20 mouse cellular contexts compared by ENCODE assay signal in genomic region chr2:70083444-70084020, GRCm38 (mm10). TPM values are rescaled to one million over a fixed set of nuclear protein-coding genes. Genes with fewer than 3 reads are reported as not detected.
DNase-seq lines count a peak whose midpoint lies in the region; ATAC-seq and TF ChIP-seq lines count a peak whose summit lies in the region.
"Had no signal": no experiment of that assay in that cellular context is flagged by ENCODE, and none has a peak within 500 bp of the region (broad histone marks: within the 10 kb centered on the region; RNA-seq: fewer than 3 reads in every experiment).

No protein-coding gene starts in this region.

- no peaks in the 10 kb centered on the region for H3K36me3 ChIP-seq in heart, embryonic 10.5 days
- no peaks in the 10 kb centered on the region for H3K36me3 ChIP-seq in intestine, embryonic 16.5 days (ENCODE audit: control insufficient read depth, insufficient read depth, low read length)
- H3K36me3 ChIP-seq in stomach, embryonic 15.5 days = no peaks in the 10 kb centered on the region
- H3K36me3 ChIP-seq: embryonic facial prominence, embryonic 10.5 days; midbrain, embryonic 15.5 days had no signal

- no peaks in the 10 kb centered on the region for H3K27me3 ChIP-seq in heart, embryonic 10.5 days (ENCODE audit: insufficient read depth, poor library complexity, severe bottlenecking)
- H3K27me3 ChIP-seq in intestine, embryonic 16.5 days (replicated peaks; ENCODE audit: control insufficient read depth, insufficient read depth, low read length) = no peaks in the 10 kb centered on the region; the same call in 1 of the 2 replicates
- no peaks in the 10 kb centered on the region for H3K27me3 ChIP-seq in stomach, embryonic 15.5 days (replicated peaks)
- H3K27me3 ChIP-seq: midbrain, embryonic 15.5 days had no signal

- DNase-seq in heart, embryonic 10.5 days (ENCODE audit: low spot score) = no peak
- no peak for DNase-seq in heart, adult 18-20 months
- DNase-seq in lung, adult 2 months = peak; percentile 14
- DNase-seq in lung, postnatal 25 days (ENCODE audit: low spot score) = no peak
- no peak for DNase-seq in adrenal gland, postnatal 25 days
- no peak for DNase-seq in thymus, postnatal 14 days
- DNase-seq: cerebellum, postnatal 36 days; gastrocnemius, adult 2 months; kidney, adult 2 months; kidney, postnatal 25 days; layer of hippocampus, adult 9-11 months; right cerebral cortex, postnatal 14 days had no signal

- peak; percentile 68; the same call in 1 of the 2 replicates for ATAC-seq in intestine, embryonic 16.5 days
- no peak for ATAC-seq in stomach, embryonic 15.5 days (ENCODE audit: insufficient read depth, low FRiP score, low read depth)
- ATAC-seq: activated CD4-positive, CD25-positive, alpha-beta regulatory T cell, adult 4 months; forebrain, embryonic 16.5 days; midbrain, embryonic 15.5 days had no signal

- H3K4me2 ChIP-seq in intestine, embryonic 16.5 days (ENCODE audit: low read depth, low read length) = peak overlapping the region; percentile 49
- H3K4me2 ChIP-seq in stomach, embryonic 15.5 days = peak overlapping the region; percentile 40
- H3K4me2 ChIP-seq: midbrain, embryonic 15.5 days had no signal

- H3K4me3 ChIP-seq in heart, embryonic 10.5 days = peak overlapping the region; percentile 46
- peak overlapping the region; percentile 43 for H3K4me3 ChIP-seq in lung, adult 2 months (replicated peaks; ENCODE audit: extremely low read depth, low read depth, low read length)
- peak overlapping the region; percentile 12; the same call in 1 of the 2 replicates for H3K4me3 ChIP-seq in intestine, embryonic 16.5 days (ENCODE audit: low read length)
- H3K4me3 ChIP-seq in stomach, embryonic 15.5 days (replicated peaks) = no peak overlapping the region; the same call in 1 of the 2 replicates
- H3K4me3 ChIP-seq: embryonic facial prominence, embryonic 10.5 days; erythroblast, embryonic 14.5 days; gastrocnemius, adult 2 months; midbrain, embryonic 15.5 days had no signal

- 0 out of 2 replicates have a peak, but pooled peaks cover 5% of the 10 kb centered on the region for H3K4me1 ChIP-seq in heart, embryonic 10.5 days
- H3K4me1 ChIP-seq in lung, adult 2 months (ENCODE audit: control insufficient read depth, insufficient read depth, low read length) = no peaks in the 10 kb centered on the region
- no peaks in the 10 kb centered on the region for H3K4me1 ChIP-seq in intestine, embryonic 16.5 days (ENCODE audit: control insufficient read depth, insufficient read depth, low read length)
- no peaks in the 10 kb centered on the region for H3K4me1 ChIP-seq in stomach, embryonic 15.5 days
- H3K4me1 ChIP-seq: embryonic facial prominence, embryonic 10.5 days; midbrain, embryonic 15.5 days had no signal

- no peak overlapping the region for H3K9ac ChIP-seq in intestine, embryonic 16.5 days (ENCODE audit: low read depth, low read length)
- H3K9ac ChIP-seq in stomach, embryonic 15.5 days = no peak overlapping the region
- H3K9ac ChIP-seq: midbrain, embryonic 15.5 days had no signal

- peak overlapping the region; percentile 18; the same call in 1 of the 2 replicates for H3K27ac ChIP-seq in heart, embryonic 10.5 days
- no peak overlapping the region for H3K27ac ChIP-seq in intestine, embryonic 16.5 days (ENCODE audit: low read length)
- H3K27ac ChIP-seq in stomach, embryonic 15.5 days = no peak overlapping the region
- H3K27ac ChIP-seq: embryonic facial prominence, embryonic 10.5 days; gastrocnemius, adult 2 months; midbrain, embryonic 15.5 days had no signal

- H3K9me3 ChIP-seq in heart, embryonic 10.5 days = no peaks in the 10 kb centered on the region
- H3K9me3 ChIP-seq in intestine, embryonic 16.5 days (ENCODE audit: control insufficient read depth, low read length) = no peaks in the 10 kb centered on the region
- no peaks in the 10 kb centered on the region for H3K9me3 ChIP-seq in stomach, embryonic 15.5 days
- H3K9me3 ChIP-seq: embryonic facial prominence, embryonic 10.5 days; midbrain, embryonic 15.5 days had no signal

- TF ChIP-seq CTCF in lung, adult 2 months (IDR thresholded peaks at IDR 0.05; ENCODE audit: insufficient read depth, low read length) = no peak

- TF ChIP-seq POLR2A in lung, adult 2 months (IDR thresholded peaks at IDR 0.05; ENCODE audit: borderline replicate concordance, extremely low read depth, low read depth, low read length) = no peak

- 39% methylated on average over 17 of the region's 17 CpGs for WGBS in heart, embryonic 10.5 days
- WGBS in lung, adult 2 months = 49% methylated on average over 17 of the region's 17 CpGs
- WGBS in intestine, embryonic 16.5 days = 50% methylated on average over 17 of the region's 17 CpGs
- WGBS in stomach, embryonic 15.5 days = 42% methylated on average over 17 of the region's 17 CpGs

RNA-seq across cellular contexts. Expression of gene Myo3b, which starts 44.6 kb away (rescaled TPM):
- 0.25 and 0.32 TPM in 2 replicates for polyA plus RNA-seq in heart, embryonic 10.5 days (2016; fragmentation: Nextera tagmentation; extraction: Ambion mirVana)
- under 1 TPM in 1 of 2 experiments, not detected in 1; 0.07 TPM for total RNA-seq in heart, adult 18-20 months (2021)
- polyA plus RNA-seq in lung, adult 2 months (2012; rRNA removed) = 0.19 and 0.23 TPM in 2 replicates
- polyA plus RNA-seq in intestine, embryonic 16.5 days (2015; fragmentation: Nextera tagmentation; extraction: Ambion mirVana) = 0.04 and 0.07 TPM in 2 replicates
- polyA plus RNA-seq in stomach, embryonic 15.5 days (2015; fragmentation: Nextera tagmentation; extraction: Ambion mirVana) = 0.28 and 0.37 TPM in 2 replicates
- not detected in 2 replicates for total RNA-seq in adrenal gland, postnatal 25 days (2021)
- total RNA-seq: gastrocnemius, adult 2 months; liver, adult 2 months had no signal
- polyA plus RNA-seq: liver, adult 2 months had no signal
